Mouse (Mus musculus): ENCODE data around the gene Slc17a1. TPM values are rescaled to one million over a fixed set of nuclear protein-coding genes. Genes with fewer than 3 reads are reported as not detected.

The Slc17a1 gene
- polyA plus RNA-seq, 1 experiment from 2014 or later = not detected

- H3K4me1 ChIP-seq (replicated peaks) = no peaks in the 10 kb centered on the region
- no peak within 1 kb of the TSS for H3K4me2 ChIP-seq
- H3K9me3 ChIP-seq = no peaks in the 10 kb centered on the region
- no peak within 1 kb of the TSS for H3K27ac ChIP-seq
- no peaks in the 10 kb centered on the region for H3K27me3 ChIP-seq
- H3K36me3 ChIP-seq = no peaks in the 10 kb centered on the region
- H3K4me3 ChIP-seq = no peak within 1 kb of the TSS
- 95% methylated on average over 39 of the region's 39 CpGs for WGBS
- no peak for ATAC-seq (ENCODE audit: low FRiP score)
- no peak within 1 kb of the TSS for H3K9ac ChIP-seq
Measured at GRCm38 (mm10) chr13:23933421-23934210, 66.1 kb downstream of the Slc17a1 start, which contains the start of gene Hist1h2ba. TSS of gene Hist1h2ba (minus strand) at chr13:23934156.

- no peaks in the 10 kb centered on the region for H3K36me3 ChIP-seq
- WGBS = 95% methylated on average over 10 of the region's 10 CpGs
- H3K4me2 ChIP-seq = no peak within 1 kb of the TSS
- H3K27me3 ChIP-seq = no peaks in the 10 kb centered on the region
- H3K4me3 ChIP-seq = no peak within 1 kb of the TSS
- H3K4me1 ChIP-seq (replicated peaks) = no peaks in the 10 kb centered on the region
- no peaks in the 10 kb centered on the region for H3K9me3 ChIP-seq
- ATAC-seq (ENCODE audit: low FRiP score) = no peak
- no peak within 1 kb of the TSS for H3K9ac ChIP-seq
- no peak within 1 kb of the TSS for H3K27ac ChIP-seq
Measured at GRCm38 (mm10) chr13:23934211-23934520, 66.6 kb downstream of the Slc17a1 start, which contains the start of gene Hist1h2aa. TSS of gene Hist1h2aa (plus strand) at chr13:23934462.

- no peak for ATAC-seq (ENCODE audit: low FRiP score)
- Histone ChIP-seq H3K9ac (no peak overlapping the region), H3K9me3 (no peaks in the 10 kb centered on the region), H3K36me3 (no peaks in the 10 kb centered on the region), H3K4me1 (replicated peaks) (no peaks in the 10 kb centered on the region), H3K4me3 (no peak overlapping the region), H3K27me3 (no peaks in the 10 kb centered on the region), H3K27ac (no peak overlapping the region), H3K4me2 (no peak overlapping the region)
- WGBS = 83% methylated on average over 1 of the region's 1 CpGs
Measured at GRCm38 (mm10) chr13:23938699-23939098, 71.1 kb downstream of the Slc17a1 start.

- Histone ChIP-seq H3K9ac (no peak overlapping the region), H3K27ac (no peak overlapping the region), H3K36me3 (no peaks in the 10 kb centered on the region), H3K4me2 (no peak overlapping the region), H3K4me1 (replicated peaks) (no peaks in the 10 kb centered on the region), H3K9me3 (no peaks in the 10 kb centered on the region), H3K27me3 (no peaks in the 10 kb centered on the region), H3K4me3 (no peak overlapping the region)
- WGBS = 71% methylated on average over 6 of the region's 6 CpGs
- ATAC-seq (ENCODE audit: low FRiP score) = no peak
Measured at GRCm38 (mm10) chr13:23940291-23940690, 72.7 kb downstream of the Slc17a1 start.

GRCm38 (mm10) chr13:23942861-23943260 is 75.3 kb downstream of the Slc17a1 start:
- no peak for ATAC-seq (ENCODE audit: low FRiP score)
- Histone ChIP-seq H3K27ac (no peak overlapping the region), H3K9me3 (no peaks in the 10 kb centered on the region), H3K4me2 (no peak overlapping the region), H3K4me1 (replicated peaks) (0 out of 2 replicates have a peak, but pooled peaks cover 3% of the 10 kb centered on the region), H3K36me3 (no peaks in the 10 kb centered on the region), H3K27me3 (no peaks in the 10 kb centered on the region), H3K9ac (no peak overlapping the region), H3K4me3 (no peak overlapping the region)
- WGBS = 56% methylated on average over 2 of the region's 2 CpGs

Small RNA genes within 50 kb of the gene (microRNA-seq; reads per million reads assigned to microRNA genes)
- not detected for gene Gm44344

Other genes starting within 250 kb of the Slc17a1 start
- 1.2 and 1.6 TPM in 2 replicates for gene Hist1h2be, start 246.6 kb upstream of the Slc17a1 start, polyA plus RNA-seq (2015; fragmentation: Nextera tagmentation; extraction: Ambion mirVana)
- 7.9 and 8.8 TPM in 2 replicates for gene Hist1h1e, start 245.2 kb upstream of the Slc17a1 start, polyA plus RNA-seq (2015; fragmentation: Nextera tagmentation; extraction: Ambion mirVana)
- gene Hist1h2ac, start 183.8 kb upstream of the Slc17a1 start, polyA plus RNA-seq (2015; fragmentation: Nextera tagmentation; extraction: Ambion mirVana) = 0.38 and 0.54 TPM in 2 replicates
- gene Hist1h2bc, start 183.6 kb upstream of the Slc17a1 start, polyA plus RNA-seq (2015; fragmentation: Nextera tagmentation; extraction: Ambion mirVana) = 17.8 and 23.1 TPM in 2 replicates
- gene Hist1h1t, start 171.9 kb upstream of the Slc17a1 start, polyA plus RNA-seq (2015; fragmentation: Nextera tagmentation; extraction: Ambion mirVana) = not detected in 2 replicates
- 3.9 and 4.4 TPM in 2 replicates for gene Hist1h4c, start 169.3 kb upstream of the Slc17a1 start, polyA plus RNA-seq (2015; fragmentation: Nextera tagmentation; extraction: Ambion mirVana)
- gene Hfe, start 156.9 kb upstream of the Slc17a1 start, polyA plus RNA-seq (2015; fragmentation: Nextera tagmentation; extraction: Ambion mirVana) = 5.4 and 5.6 TPM in 2 replicates
- 8.8 and 9.7 TPM in 2 replicates for gene Hist1h1c, start 128.9 kb upstream of the Slc17a1 start, polyA plus RNA-seq (2015; fragmentation: Nextera tagmentation; extraction: Ambion mirVana)
- 1.3 and 1.9 TPM in 2 replicates for gene Hist1h3c, start 122.1 kb upstream of the Slc17a1 start, polyA plus RNA-seq (2015; fragmentation: Nextera tagmentation; extraction: Ambion mirVana)
- gene Hist1h2bb, start 121.0 kb upstream of the Slc17a1 start, polyA plus RNA-seq (2015; fragmentation: Nextera tagmentation; extraction: Ambion mirVana) = 0.86 and 1.7 TPM in 2 replicates
- gene Hist1h2ab, start 116.6 kb upstream of the Slc17a1 start, polyA plus RNA-seq (2015; fragmentation: Nextera tagmentation; extraction: Ambion mirVana) = 10.5 and 12.7 TPM in 2 replicates
- 4.2 and 4.4 TPM in 2 replicates for gene Hist1h3b, start 115.5 kb upstream of the Slc17a1 start, polyA plus RNA-seq (2015; fragmentation: Nextera tagmentation; extraction: Ambion mirVana)
- gene Hist1h4b, start 110.7 kb upstream of the Slc17a1 start, polyA plus RNA-seq (2015; fragmentation: Nextera tagmentation; extraction: Ambion mirVana) = 1.4 TPM in 1 of 2 replicates, not detected in the other
- not detected in 2 replicates for gene Hist1h4a, start 106.5 kb upstream of the Slc17a1 start, polyA plus RNA-seq (2015; fragmentation: Nextera tagmentation; extraction: Ambion mirVana)
- gene Hist1h3a, start 105.4 kb upstream of the Slc17a1 start, polyA plus RNA-seq (2015; fragmentation: Nextera tagmentation; extraction: Ambion mirVana) = 1.9 and 2.5 TPM in 2 replicates
- gene Hist1h1a, start 104.1 kb upstream of the Slc17a1 start, polyA plus RNA-seq (2015; fragmentation: Nextera tagmentation; extraction: Ambion mirVana) = 0.56 and 1.2 TPM in 2 replicates
- gene Trim38, start 97.8 kb upstream of the Slc17a1 start, polyA plus RNA-seq (2015; fragmentation: Nextera tagmentation; extraction: Ambion mirVana) = not detected in 2 replicates
- gene Slc17a2, start 60.8 kb upstream of the Slc17a1 start, polyA plus RNA-seq (2015; fragmentation: Nextera tagmentation; extraction: Ambion mirVana) = not detected in 2 replicates
- not detected in 2 replicates for gene Slc17a3, start 28.3 kb upstream of the Slc17a1 start, polyA plus RNA-seq (2015; fragmentation: Nextera tagmentation; extraction: Ambion mirVana)
- gene Slc17a4, start 47.3 kb downstream of the Slc17a1 start, polyA plus RNA-seq (2015; fragmentation: Nextera tagmentation; extraction: Ambion mirVana) = 0.09 TPM in 1 of 2 replicates, not detected in the other
- not detected in 2 replicates for gene Hist1h2ba, start 66.4 kb downstream of the Slc17a1 start, polyA plus RNA-seq (2015; fragmentation: Nextera tagmentation; extraction: Ambion mirVana)
- not detected in 2 replicates for gene Hist1h2aa, start 66.7 kb downstream of the Slc17a1 start, polyA plus RNA-seq (2015; fragmentation: Nextera tagmentation; extraction: Ambion mirVana)
- 1.0 and 1.4 TPM in 2 replicates for gene Scgn, start 123.5 kb downstream of the Slc17a1 start, polyA plus RNA-seq (2015; fragmentation: Nextera tagmentation; extraction: Ambion mirVana)

Measured in hindbrain, embryonic 13.5 days (tissue).